Mouse (Mus musculus) left cerebral cortex, adult 9 months (tissue): ENCODE measurements at regions not wholly inside any gene's neighbourhood (a gene's known extent, or its start where the extent isn't known, plus 50 kb on each side); places are given as distances from the start of the nearest gene placed in this dataset.

Experiments used
- DNase-seq, 2 experiments: peaks; one replicate each; pipeline ENCODE4 v3.0.0; 2022; ENCODE audit warnings: low spot score in 2 of 2

DNA sequence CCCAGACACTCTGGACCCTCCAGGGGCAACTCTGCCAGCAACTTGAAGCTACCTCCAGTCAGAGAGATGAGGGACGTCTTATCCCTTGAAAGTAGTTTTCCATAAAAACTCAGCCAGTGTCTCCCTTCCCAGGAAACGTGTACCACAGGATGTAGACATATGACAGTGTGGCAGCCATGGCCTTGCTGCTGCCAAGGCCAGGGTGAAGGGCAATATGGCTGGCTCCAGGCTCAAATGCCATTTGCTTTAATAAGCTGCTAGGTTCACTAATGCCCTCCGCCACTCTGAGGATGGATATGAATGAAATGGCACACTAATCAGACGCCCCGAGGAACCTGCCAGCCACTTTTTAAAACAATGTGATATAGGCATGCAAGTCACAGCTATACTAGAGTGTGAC, 241.2 kb upstream of the Prox1 start:
- DNase-seq: no peak

DNA sequence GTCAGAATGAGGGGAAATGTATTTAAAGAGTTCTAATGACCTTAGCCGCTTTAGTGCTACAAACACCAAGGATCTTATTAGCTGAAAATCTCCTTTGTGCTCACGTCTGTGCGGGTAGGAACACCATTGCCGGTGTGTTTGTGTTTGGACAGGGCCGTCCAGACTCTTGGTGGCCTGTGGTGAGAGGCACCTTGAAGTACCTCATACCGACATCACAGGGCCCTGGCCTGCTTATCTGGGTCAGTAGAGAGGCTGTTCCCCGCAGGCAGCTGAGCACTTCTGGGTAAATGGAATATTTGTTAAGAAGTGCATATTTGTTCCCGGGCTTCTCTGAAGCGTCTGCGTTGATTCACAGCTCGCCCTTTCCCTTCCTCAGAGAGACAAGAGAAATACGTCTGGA, 232.8 kb upstream of the Prox1 start:
- no peak for DNase-seq

DNA sequence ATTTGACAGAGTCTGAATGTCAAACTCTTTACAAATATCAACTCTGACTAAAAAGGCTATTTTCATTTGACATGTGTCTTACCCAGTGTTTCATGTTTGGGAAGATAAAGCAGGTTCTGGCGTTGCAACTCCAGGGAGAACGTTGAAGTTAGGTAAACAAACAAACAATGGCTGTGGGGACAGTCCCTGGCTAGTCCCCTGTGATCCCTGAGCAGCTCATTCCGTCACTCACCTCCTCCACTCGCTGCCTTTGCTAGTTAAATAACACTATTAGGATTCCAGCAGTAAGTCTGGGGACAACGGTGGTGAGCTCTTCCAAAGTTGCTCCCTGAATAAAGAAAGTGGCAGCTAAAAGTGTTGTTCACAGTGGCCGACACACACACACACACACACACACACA, 227.8 kb upstream of the Prox1 start:
- no peak for DNase-seq

DNA sequence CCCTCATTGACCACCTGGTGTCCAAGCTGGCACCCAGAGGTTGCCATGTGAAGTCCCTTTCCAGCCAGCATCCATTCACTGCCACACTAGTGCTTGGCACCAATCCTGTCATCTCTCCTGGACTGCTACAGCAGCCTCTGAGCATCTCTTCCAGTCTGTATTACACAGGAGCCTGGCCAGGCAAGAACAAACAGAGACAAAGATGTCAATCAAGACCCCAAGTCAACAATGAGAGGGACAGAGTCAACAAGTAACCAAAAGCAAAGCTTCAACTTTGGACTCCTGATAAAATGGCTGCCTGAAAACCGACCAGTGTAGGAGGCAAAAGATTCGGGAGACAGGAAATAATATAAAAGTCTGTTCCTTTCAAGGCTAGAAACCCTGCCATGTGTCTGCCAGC, 227.3 kb upstream of the Prox1 start:
- no peak for DNase-seq

DNA sequence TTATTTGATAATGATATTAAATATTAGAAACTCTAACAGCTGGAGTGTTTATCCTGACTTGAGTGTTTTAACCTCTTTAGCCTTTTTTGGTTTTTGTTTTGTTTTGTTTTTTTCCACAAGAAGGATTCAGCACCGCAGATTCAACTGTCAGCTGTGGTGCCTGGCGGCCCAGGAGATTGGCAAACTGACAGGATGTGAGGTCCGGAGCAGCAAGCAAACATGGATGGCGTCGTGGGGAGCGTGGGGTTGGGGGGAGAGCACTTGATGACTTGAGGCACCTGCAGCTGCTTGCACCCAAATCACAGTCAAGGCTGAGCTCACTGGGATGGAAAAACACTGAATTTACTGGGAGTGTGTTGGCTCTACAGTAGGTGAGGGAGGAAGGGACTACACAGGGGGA, 222.5 kb upstream of the Prox1 start:
- DNase-seq: no peak

DNA sequence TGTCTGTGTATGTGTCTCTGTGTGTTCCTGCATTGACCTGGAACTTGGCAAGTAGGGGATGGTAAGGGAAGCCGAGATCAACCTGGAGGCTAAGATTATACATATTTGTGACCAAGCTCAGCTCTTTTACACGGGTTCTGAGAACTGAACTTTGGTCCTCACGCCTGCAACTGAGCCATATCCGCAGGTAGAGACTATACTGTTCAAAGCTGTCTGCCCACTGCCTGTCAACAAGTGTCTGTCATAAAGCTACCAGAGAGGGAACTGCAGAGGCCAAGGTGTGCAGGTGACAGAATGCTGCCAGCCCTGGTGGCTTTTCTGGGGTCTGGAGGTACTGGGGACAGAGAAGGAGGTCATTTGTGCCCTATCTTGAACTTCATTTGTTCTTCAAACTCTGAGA, 218.3 kb upstream of the Prox1 start:
- DNase-seq: no peak

DNA sequence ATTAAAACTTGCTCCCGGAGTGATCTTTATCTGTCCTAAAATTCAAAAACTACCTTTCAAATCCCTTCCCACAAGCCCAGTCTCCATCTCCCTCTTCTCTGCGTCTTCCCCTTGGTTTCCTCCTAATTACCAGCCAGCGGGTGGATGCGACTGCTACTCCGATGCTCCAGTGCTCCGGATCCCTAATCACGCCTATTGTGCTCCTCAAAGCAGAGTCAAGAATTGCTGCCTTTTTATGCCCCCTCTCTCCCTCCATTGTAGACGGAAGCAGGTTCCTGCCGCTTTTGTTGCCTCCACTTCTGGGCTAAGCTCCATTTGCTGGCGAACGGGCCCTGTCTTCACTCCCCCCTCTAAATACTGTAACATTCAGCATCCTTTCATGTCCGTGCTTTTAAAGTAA, 214.0 kb upstream of the Prox1 start:
- DNase-seq: no peak

DNA sequence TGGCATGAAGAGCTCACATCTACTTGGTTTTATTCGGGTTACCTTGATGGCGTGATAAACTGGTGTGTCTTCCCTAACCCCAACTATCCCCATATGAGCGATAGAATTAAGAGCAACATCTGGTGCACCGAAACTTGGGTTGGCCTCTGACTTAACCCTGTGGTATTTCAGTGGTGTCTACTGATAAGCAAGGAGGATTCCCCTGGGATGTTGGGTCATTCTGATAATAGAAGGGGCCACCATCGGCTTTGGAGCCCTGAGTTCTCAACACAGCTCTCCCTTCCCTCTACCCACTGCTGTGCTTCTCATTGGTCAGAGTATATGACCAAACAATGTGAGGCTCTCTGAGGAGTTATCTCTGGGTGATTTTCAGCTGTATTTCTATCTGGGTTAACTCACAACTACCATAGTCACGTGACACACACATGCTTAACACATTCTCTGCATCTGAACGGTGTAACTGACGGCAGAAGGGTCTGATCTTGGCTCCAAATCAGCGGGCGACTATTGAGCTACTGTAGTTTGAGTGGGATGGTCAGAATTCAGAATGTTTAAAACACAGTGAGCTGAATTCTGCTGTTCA, 212.8 kb upstream of the Prox1 start:
- DNase-seq: no peak

DNA sequence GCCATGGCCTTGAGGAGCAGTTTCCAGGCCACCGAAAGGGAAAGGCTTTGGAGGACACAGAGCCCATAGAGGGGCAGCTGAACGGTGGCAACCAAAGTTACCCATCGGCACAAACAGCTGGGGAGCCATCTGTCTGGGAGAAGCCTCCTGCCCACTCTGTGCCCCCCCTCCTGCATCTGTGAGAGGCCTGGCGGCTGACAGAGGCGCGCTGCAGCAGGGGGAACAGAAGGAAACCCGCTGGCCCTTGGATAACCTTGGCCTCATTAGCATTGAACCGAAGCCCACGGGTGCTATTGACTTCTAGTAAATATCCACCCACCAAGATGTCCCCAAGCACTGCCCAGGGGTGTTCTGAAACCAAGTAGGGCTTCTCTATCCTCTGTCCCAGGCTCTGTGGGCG, 209.6 kb upstream of the Prox1 start:
- DNase-seq: no peak

DNA sequence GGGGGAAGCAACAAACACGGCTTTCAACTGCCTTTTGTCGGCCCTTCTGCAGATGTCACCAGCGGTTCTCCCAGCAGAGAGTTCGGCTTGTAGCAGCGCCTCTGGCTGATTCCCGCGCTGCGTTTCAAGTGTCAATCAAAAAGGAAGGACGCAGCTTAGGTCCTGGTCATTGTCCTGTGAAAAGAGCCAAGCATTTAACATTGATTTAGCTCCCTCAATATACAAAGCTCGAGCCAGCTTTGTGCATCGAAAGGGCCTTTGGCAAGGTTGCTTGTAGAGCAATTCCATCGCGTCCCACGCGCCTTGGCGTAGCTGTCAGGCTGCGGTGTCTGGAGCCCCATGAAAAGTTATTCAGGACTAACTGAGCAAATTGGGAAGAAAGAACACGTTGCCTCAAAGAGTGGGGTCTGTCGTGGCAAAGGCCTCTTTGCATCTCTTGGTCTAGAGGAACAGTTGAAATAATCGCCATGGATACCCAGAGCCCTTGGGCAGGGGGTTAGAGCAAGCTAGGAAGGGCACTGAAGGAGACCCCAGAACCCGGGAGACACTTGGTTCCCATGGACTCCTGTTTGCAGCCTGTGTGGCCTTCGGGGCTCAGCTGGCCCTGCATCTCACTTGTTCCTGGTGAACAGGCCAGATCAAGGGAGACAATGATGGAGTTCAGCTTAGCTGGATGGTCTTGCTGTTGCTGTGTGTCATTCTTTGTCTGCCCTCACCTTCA, 204.8 kb upstream of the Prox1 start:
- no peak for DNase-seq

DNA sequence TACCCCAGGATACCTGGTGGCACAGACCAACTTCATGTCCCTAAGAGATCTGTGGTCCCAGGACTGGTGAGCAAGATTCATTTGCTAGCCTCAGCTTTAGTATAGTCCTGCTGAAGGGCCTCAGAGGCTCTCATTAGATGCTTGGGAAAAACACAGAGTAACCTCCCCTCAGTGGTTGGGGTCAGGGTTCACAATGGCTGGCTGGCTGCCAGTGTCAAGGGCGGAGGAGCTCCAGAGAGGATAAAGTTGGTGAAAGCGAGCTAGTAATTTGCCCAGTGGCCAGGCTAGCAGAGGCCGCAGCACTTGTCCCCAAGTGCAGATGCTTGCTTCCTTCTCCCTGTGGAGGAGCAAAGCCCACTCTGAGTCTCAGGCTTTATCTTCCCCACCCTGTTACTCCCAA, 203.8 kb upstream of the Prox1 start:
- DNase-seq: no peak

DNA sequence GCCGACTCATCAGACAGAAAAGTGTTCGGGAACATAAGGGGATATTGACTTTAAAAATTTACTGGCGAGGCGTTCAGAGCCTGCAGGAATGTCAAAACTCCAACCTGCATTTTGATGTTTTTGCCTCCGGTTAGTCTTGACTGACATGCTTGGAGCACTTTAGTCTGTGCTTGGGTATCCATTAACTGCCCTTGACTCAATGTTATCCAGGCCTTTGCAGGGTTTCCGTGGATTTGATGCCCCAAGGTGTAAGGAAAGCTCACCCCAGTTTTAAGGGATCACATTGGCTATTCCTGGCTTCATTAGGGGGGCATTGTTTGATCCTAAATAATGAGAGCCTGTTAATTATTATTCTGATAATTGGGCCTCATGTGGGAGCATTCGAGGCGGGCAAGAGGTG, 196.1 kb upstream of the Prox1 start:
- no peak for DNase-seq

DNA sequence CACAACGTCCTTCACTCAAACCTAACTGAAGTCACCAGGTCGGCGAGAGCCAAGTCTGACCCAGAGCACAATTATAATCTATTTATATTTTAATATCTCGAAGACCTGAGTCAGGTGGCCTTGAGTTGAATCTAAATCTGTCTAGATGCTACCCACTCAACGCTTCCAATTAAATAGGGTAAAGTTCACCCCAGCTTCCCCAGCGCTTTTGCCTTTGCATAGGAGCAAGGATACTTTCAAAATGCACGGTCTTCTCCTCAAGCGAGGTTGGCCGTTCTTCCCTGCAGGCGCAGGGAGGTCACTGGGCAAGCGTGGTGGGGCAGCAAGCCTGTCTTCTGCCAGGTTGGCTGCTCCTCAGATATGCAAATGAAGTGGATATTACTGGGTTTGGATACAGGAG, 194.6 kb upstream of the Prox1 start:
- no peak for DNase-seq

DNA sequence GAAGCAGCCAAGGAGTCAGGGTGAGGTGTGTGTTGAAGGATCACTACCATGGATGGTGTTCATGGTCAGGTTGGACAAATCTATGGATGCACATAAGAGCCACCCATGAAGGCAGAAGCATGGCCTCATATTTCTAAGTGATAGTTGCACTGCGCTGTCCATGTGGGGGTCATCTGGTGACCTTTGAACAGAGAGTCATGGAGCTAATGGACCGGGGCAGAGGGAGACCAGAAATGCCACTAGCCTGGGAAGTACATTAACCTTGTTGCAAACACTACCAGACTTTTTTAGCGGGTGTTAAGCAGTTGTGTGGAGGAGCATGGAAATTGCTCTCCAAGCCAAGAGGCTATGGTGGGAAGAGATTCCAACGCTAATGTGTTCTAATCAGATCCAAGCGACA, 190.1 kb upstream of the Prox1 start:
- no peak for DNase-seq

DNA sequence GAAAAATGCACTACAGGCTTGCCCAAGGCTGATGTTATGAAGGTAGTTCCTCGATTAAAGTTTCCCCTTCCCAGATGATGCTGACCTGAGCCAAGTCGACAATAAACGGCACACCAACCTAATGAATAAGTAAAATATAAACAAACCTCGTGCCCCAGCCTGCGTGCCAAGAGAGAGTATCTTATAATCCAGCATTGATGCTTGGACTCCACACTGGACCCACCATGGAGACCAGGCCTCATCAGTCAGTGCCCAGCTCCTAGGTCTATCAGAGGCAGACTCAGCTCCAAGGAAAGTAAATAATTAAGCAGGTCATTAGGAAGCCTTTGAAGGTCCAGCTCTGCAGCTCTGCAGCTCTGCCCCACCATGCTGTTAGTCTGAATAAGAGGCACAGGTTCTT, 187.3 kb upstream of the Prox1 start:
- DNase-seq: no peak

DNA sequence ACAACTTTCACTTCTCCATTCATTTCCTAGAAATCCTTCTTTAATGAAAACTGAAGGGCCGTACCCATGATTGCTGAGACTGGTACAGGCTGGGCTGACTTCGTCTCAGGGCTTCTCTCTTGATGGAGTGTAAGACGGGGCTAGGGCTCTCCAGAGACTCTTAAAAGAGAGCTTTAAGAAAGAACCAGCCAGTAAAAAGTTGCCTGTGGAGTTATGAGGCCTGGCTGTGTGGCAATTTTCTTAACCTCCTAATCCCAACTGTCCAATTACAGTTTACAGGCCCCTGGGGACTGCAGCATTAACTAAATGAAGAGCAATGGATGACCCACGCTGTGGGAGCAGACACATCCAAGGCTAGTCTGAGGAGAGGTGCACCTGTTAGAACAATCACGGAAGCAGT, 177.1 kb upstream of the Prox1 start:
- DNase-seq: no peak

DNA sequence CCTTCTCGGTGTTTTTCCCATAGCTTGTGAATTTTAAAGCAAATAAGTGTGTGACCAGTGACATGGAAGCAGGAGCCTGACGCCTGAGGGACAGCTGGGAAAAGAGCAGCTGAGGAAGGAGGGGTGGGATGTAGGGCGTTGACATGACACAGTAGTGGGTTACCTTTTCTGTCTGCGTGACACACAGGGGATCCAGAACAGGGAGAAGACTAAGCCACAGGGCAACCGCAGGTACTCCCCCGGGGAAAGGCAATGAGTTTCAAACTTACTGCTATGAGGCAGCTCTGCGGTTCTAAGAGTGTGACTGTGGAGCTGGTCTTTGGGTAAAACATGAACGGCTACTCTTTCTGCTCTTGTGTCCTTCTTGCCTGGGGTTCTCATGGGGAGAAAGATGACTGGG, 170.2 kb upstream of the Prox1 start:
- DNase-seq: no peak

DNA sequence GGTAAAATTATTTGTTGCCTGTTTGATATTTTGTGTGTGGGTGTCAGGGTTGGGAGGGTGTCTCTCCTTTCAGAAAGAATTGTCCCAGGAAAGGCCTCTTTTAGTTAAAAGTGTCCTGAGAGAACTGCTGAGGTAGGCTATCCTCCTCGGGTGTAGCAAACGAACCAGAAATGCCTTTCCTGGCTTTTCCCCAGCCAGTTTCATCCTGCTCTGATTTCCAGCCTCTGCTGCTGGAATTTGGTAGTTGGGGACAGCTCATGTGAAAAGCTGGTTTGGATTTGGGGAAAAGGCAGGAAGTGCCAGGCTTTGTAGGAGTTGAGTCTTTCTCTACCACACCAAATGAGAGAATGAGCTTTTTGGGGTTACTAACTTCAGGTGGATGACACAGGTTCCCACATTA, 164.0 kb upstream of the Prox1 start:
- no peak for DNase-seq

DNA sequence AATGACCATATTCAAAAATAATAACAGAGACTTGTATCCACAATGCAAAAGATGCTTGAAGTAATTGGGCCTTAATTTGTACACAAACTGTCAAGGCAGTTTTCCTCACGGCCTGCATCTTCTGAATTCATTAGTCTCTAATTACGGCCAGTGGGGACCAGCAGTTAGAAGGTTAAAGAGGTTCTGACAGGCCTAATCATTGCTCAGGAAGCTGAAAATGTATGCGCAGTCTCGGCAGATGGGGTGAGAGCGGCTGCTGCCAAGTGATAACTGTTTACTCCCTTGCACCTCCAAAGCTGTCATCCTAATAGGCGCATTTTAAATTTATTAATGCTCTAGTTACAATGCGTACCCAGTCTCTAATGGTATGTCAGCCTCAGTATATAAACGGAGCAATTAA, 163.5 kb upstream of the Prox1 start:
- DNase-seq: no peak

DNA sequence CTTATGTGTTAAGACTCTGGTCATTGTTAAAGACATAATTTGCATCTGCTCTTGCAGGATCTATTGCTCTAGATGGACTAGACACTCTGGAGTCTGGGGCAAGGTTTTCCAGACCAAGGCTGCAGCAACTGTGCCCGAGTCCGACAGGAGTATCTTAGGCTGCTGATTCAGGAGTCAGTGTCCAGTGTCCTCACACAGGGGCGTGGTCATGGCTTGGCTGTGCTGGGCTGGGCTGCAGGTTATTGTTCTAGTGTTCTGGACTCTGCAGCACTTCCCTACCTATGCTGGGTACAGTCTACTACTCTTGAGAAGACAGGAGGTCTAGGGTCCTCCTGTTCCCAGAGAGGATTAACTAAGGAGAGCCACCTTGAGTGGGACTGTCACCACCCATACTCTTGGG, 161.5 kb upstream of the Prox1 start:
- no peak for DNase-seq

DNA sequence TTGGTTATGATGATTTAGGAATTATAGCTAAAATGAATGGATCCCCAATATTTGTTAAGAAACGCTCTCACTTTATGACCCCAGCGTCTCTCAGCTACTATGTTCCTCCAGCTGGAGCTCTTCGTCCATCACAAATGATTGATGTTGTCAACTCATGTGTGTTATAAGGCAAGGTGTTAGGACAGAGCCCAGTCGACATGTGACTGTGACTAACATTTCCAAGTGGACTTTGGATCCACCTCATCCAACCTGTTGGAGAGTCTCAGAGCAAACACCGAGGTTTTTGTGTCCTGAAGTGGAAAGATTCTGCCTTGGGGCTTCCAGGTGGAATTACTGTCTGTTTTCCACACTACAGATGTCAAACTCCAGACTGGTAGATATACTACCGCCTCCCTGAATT, 154.0 kb upstream of the Prox1 start:
- no peak for DNase-seq

DNA sequence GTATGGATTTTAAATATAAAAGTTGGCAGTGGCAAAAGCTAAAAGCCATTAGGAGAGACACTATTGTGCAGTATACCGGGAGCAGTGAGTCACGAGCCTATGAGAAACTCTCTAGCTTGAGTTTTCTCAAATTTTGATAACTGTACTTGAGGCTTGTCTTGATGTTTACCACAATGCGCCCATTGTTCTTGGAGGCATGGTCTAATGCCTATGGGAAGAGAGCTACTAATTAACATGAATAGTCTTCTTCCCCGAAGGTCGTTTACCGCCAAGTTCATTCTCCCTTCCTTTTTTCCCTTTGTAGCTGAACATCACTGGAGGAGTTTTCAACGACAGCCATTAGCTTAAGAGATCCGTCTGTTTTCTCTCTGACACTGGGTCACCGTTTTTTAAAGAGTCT, 153.2 kb upstream of the Prox1 start:
- DNase-seq: no peak

DNA sequence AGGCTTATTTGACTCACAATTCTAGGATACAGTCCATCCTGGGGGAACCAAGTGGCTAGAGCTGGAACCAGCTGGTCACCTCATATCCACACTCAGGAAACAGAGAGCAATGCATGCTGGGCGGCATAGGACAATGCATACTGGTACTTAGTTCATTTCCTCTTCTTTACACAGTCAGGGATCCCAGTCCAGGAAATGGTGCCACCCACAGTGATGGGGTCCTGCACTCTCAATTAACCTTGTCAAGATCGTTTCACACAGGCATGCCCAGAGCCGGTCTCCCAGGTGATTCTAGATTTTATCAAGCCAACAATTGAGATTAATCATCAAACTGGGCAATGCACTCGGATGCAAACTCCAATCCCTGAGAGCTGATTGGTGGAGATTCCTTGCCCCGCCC, 145.7 kb upstream of the Prox1 start:
- DNase-seq: no peak

DNA sequence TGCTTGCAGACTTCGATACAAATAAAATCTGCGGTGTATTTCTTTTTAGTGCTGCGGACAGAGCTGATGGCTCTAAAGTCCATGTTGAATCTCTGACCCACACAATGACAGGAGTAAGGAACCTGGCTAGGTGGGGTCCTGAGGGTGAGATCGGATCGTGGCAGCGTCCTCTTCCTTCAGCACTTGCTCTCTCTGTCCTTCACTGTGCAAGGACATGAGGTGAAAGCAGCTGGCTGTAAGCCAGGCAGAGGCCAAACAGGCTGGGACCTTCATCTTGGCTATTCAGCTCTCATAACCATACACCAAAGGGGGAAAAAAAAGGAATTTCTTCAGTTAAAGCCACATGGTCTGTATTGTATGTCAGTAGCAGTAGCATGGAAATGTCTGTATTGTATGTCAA, 139.3 kb upstream of the Prox1 start:
- no peak for DNase-seq
